Mouse (Mus musculus) urinary bladder, postnatal 4 days (tissue): Measurements from ENCODE around the gene Ldlrad3.

Experiments
- DNase-seq, 2 experiments: peaks; one replicate each; pipeline ENCODE4 v3.0.0; 2021 to 2022; ENCODE audit warnings: low spot score in 2 of 2

Gene Ldlrad3

DNA sequence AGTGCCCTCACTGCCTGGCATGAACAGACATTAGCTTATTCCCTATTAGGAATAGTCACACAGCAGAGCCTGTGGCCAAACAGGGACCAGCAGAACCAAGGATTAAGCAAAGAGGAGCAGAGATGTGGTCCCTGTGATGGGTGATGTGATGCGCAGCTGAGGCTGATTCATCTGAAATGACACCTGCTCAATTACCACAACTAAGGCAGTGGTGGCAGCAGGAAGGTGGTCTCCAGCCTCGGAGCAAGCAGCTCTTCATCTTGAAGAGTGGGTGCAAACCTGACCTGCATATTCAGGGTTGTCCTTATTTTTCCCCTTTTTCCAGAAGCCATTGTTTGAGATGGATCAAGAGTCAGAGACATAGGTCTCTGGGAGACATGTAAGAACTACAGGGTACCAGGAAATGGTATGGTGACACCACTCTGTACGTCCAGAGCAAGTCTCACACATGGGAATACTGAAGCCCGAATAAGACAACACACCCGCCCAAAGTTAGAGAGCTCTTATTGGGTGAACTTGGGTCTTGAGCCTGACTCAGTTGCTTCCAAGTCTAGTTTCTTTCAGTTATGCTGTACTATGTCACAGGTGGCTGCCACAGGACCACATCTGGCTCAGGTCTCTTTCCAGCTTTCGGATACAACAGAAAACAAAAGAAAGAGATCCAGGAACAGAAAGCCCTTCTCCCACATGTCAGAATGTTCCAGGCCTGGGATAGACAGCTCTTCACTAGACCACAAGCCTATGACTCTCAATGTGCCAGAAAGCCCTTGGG, 112.7 kb downstream of the Ldlrad3 start:
- no peak for DNase-seq

DNA sequence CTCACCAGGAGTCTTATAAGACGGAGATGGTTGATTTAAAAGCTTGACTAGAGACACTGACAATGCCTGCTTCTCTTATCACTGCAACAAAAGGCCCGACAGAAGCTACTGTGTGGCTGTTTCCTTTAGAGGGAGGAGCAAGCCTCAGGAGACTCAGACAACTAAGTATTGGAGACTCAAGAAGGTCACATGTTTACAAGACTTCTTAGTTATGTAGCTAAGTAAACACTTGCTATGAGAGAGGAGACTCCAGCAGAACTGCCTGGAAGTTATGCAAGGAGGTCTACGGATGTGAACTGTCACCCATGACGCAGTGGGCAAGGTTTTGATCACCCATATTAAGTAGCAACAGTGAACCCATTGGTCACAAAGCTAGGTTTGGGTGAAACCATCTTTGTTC, 113.3 kb downstream of the Ldlrad3 start:
- no peak for DNase-seq

DNA sequence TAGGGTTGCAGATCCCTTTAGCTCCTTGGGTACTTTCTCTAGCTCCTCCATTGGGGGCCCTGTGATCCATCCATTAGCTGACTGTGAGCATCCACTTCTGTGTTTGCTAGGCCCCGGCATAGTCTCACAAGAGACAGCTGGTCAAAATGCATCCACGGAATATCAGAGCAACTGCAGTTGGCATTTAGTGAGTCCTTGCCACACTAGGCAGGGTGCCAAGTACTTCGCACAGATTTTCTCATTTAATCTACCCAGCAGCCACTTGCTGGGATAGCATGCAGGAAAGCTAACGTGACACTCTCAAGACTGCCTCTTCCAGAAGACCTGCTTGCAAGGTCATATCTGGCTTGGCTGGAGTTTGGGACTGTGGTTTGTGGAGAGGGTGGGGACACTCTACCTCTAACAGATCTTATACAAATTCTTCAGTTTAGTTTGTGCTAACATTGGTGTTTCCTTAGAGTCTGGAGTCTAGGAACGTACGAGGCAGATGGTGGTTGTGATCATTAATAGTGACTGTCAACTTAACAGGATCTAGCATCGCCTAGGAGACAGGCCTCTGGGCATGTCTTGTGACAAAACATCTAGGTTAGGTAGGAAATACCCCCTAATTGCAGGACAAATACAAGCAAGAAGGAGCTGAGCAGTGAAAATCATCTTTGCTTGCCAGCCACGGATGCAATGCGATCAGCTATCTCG, 115.0 kb downstream of the Ldlrad3 start:
- DNase-seq = no peak

DNA sequence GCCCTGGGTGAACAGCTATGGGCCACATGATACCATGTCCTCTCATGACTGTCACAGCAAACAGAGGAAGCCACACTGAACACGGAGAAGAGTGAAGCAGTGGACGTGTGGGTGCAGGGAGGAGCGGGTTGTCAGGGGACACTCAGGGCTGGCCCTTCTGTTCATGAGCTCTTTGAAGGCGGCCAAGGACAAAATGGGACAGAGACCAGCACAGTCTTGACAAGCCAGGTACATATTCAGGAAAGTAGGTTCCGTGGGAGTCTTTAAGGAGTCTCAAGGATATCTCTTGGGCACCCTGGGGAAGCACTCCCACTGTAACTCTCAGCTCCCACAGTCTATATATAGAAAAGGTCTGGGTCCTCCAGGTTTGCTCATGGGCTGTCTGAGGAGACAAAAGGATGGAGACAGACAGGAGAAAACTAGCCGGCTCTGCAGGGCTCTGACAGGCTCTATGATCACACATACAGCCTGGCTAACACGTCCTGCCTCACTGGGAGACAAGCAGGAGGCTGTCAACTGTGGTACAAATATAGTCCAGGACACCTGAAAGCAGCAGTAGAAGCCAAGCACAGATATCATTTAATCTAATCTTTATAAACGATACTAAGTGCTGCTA, 121.3 kb downstream of the Ldlrad3 start:
- DNase-seq = no peak

DNA sequence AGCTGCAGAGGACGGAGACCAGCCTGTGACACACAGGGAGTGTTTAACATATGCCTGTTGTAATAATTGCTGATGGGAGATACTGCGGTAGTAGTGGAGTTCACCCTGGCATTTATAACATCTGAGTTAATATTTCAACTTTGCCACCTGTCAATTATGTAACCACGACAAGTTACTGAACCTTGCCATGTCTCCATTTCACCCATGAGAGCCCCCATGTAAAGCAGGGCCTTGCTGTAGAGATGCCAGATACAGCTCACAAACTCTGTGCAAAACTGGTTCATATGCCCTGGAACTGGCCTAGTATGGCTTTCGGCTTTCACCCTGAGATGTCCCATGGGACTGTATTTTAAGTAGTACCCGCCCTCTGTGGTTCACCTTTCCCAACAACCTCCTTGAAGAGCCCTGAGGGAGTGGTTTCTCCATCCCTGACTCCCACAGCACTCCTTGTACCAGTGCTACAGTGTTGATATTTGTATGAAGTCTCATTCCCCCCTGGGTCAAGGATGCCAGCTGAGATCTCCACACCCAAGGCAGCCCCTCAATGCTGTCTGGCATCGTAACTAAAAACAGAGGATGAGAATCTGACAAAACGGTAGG, 122.2 kb downstream of the Ldlrad3 start:
- DNase-seq = no peak

DNA sequence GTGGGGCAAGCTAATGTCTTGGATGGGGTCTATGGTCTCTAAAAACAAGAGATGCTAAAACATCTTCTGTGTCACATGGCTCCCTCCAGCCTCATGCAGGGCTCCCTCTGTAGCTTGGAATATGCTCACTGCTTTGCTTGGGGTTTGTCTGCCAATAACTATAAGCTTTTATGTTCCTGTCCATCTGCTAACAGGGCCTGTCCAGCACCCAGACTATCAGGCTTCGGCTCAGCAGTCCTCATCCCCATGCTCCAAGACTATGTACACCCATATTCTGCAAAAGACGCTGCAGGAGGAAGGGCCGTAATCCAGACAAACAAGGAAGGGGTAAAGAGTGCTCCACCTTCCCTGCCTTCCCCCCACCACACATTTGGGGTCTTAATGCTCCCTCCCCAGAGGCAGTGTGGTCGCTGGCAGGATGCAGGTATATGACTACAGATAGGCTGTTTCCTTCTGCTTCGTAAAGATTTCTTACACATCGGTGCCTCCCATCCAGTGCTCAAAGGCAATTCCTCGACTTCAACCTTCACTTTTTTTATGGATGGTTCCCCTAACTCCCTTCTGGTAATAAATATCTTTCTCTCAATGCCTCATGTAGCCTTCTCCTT, 123.2 kb downstream of the Ldlrad3 start:
- no peak for DNase-seq

DNA sequence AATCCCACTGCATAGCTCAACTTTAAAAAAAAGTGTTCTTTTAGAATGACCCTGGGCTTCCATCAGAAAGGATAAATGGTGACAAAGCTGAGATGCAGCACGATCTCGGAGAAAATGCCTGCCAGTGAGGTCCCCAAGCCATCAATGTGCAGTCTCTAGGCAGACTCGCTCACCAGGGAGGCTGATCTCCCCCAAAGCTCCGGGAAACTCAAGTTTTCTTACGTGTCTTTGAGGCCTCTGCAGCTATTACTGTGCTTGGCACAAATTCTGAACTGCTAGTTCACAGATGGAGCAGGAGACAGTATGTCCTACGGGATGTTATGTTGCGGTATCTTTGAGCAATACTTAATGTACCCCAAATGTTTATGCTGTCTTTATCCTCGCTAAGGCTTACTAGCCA, 124.3 kb downstream of the Ldlrad3 start:
- DNase-seq = no peak

DNA sequence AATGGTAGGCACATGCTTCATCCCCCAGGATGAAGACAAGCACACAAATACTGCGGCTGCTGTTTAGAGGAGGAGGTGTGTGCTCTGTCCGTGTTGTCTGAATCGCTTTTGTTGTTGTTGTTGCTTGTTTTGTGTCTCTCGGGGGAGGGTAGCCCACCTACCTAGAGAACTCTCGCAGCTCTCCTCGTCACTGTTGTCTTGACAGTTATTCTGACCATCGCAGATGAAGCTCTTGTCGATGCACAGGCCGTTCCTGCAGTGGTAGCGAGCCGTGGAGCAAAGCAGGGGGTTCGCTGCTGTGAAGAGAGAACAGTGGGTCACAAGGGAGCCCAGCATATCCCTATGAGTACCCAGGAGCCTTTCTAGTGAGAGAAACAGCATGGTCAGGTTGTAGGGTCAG, 128.4 kb downstream of the Ldlrad3 start:
- DNase-seq = no peak

DNA sequence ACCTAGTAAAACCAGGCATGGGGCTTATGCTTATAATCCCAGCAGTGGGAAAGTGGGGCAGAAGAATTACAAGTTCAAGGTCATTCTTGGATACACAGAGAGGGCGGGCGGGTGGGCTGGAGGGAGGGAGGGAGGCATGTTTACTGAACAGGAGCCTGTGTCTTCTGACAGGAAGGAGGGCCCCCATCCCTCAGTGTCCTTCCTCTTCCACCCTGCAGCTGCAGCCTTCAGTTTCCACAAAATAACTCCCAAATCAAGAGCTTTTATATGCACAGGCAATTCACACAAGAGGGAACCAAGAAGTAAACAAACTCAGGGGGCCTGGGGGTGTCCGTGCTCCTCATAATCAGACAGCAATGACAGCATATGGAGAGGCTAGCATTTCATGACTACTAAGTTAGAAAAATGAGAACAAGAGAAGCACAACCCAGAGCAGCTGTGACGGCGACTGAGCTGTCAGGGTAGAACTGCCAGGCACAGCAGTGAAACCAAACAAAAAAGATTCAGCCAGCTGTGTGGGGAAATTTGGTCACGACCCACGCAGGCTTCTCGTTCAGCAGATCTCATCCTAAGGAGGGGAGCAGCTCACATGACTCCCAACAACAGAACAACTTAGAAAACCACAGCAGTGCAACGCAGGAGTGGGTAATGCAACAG, 129.0 kb downstream of the Ldlrad3 start:
- DNase-seq = no peak

DNA sequence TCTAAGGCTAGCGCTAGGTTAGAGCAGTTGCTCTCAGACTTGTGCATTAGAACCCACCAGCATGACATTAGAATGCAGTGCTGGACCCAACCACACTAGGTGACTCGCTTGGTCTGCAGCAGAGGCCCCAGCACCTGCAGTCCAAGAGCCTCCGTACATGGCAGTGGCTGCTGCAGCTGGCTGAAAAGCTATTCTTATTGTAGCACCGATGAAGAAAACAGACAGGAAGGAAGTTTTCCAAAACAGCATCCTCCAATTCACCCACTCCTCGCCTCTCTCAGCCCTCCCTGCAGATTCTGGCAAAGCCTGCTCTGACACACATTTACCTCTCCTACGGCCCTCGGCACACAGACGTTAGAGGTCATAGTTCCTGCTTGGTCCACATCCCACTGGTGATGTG, 130.0 kb downstream of the Ldlrad3 start:
- no peak for DNase-seq

DNA sequence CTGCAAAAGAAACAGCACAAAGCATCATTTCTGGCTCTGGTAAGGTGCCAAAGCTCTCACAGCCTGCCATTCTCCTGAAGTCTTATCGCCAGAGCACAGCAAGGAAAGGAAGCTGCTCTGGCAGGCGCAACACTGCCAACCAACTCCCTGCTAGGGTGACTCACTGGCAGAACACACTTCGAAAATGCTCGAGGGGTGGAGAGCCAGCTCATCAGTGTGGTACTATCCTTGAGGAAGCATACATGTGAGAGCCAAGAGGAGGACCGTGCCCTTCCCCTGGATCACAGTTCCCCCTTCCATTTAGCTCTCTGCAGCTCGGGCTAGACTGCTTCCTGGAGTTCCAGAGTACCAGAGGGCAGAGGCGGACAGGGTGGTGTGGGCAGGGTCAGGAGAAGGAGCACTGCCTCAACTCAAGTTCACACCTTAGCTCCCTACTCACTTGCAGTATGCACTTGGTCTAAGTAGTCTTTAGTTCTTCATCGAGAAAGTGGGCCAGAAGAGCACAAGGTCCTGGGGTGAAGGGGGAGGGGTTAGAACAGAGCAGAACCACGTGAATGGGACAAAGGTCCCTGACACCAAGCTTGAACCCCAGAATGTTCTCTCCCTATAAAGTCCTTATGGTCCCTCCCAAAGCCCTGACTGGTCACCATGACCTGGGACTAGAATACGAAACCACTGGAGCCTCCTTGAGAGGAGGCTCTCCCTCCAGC, 133.1 kb downstream of the Ldlrad3 start:
- no peak for DNase-seq

DNA sequence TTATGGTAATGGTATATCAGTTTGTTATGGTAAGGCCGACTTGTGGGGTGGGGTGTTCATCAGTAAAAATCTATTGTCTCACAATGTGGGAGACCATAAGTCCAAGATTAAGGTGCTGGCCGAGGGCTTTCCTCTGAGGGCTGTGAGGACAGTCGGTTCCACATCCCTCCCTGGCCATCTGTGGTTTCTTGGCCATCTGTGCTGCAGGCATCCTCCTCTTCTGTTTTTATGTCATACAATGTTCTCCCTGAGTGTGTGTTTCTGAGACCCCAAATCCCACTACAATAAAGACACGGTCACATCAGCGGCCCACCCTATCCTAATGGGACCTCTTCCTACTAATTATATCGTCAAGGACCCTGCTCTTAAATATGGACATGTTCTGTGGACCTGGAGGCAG, 133.8 kb downstream of the Ldlrad3 start:
- DNase-seq = no peak

DNA sequence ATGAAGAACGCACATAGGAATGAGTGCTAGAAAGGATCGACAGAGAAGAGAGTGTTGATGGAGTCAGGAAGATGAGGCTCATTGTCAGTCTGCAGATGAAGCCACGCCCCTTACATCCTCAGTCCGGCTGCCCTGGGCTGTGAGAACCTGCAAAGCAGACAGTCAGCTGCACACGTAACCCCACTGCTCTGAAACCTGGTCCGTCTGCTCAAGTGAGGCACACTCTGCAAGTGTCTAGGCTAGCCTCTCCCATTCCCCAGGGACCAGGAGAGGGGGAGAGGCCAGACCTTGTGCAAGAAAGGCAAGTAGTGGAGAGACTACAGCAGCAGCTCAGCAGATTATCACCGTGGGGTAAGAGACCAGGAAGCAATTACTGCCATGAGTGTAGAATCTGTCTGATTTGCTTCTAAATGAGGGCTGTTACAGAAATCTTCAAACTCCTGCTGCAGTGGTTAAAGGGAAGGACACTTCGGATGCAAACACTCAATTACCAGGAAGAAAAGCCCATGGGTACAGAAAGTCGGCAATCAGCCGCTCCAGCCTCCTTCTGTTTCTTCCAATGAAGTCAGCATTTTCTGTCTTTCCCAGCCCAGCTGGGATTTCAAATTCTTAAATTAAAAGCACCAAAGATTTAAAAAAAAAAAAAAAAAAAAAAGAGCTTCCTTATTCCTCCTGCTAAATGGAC, 136.2 kb downstream of the Ldlrad3 start:
- no peak for DNase-seq

DNA sequence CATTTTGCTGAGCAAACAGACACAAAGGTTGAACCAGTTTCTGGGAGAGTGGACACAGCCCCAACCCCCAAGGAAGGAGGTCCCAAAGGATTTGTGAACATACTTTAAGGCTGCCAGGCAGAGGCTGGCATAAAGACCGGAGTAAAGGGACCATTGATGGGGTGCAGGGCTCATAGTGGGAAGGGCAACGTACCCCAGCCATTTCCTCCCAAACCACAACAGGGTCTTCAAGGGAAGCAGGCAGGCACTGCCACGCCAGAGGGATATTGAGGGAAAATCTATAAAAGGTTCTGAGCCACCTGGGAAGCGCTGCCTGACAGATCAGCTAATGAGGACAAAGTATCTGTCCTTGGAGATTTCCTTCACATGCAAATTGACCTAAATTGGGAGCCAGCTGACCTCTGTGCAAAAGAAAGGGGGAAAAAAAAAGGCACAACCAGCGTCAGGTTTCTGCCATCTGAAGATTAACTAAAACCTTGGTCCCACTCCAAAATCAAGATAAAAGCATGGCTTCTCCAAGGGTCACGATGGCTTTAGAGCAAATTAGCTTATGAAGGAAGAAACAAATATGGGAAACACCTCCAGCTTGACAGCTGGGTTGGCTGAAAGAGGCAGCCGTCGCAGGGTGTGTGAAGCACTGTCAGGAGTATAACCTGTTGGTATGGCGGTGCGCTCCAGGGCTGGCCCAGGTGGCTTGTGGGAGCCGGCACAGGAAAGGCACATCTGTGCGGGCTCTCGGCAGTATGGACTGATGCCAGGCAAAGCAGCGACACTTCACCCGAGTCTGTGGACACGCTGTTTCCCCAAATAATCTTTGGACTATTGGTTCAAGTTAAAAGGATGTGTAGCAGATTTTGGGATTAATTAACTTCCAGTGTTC, 137.6 kb downstream of the Ldlrad3 start:
- no peak for DNase-seq

DNA sequence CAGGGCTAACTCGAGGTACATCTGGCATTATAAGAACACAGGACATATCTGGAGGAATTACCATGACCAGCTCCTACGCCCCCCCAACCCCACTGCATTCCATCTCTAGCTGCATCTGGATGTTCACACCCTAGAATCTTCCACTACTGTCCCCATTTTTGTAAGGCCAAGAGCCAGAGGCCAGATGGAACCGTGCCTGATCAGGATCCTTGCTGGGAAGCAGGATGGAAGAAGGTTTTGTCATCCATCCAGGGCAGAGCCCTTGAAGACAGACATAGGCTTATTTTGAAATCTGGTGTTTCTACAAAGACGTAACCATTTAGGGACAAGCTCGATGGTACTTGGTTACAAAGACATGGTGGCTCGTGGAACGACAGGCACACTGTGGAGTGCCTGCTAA, 139.7 kb downstream of the Ldlrad3 start:
- DNase-seq = no peak

DNA sequence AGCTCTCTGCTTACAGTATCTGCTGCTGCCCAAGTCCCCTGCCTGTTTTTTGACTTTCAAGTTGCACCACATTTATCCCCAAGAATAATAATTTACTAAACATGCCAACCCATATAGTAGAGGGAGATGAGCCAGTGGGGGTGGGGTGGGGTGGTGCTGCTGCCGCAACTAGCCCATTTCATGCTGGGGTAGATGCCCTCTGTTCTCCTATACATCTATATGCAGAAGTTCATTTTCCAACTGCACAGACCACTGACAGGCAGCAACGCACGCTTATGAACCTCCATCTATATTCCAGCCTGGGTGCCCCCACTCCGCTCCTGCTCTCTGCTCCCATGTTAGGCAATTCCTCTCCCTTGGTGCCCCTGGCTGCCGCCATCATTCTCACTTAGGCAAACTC, 145.7 kb downstream of the Ldlrad3 start:
- DNase-seq = no peak

DNA sequence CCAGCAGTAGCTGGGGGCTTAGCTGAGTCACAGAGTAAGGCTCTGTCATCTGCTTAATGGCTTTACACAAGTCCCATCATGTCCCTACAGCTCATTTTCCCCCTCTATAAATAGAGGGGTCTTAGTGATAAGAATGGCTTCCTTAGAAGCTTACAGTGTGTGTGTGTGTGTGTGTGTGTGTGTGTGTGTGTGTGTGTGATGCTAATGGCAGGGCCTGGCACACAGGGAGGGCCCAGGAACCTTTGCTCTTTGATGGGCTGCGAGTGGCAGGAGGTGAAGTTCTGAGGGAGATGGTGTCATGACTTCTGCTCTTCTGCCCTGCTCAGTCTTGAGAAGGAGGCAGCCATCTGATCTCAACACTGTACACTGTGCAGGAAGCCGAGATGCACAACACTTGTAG, 146.2 kb downstream of the Ldlrad3 start:
- no peak for DNase-seq

DNA sequence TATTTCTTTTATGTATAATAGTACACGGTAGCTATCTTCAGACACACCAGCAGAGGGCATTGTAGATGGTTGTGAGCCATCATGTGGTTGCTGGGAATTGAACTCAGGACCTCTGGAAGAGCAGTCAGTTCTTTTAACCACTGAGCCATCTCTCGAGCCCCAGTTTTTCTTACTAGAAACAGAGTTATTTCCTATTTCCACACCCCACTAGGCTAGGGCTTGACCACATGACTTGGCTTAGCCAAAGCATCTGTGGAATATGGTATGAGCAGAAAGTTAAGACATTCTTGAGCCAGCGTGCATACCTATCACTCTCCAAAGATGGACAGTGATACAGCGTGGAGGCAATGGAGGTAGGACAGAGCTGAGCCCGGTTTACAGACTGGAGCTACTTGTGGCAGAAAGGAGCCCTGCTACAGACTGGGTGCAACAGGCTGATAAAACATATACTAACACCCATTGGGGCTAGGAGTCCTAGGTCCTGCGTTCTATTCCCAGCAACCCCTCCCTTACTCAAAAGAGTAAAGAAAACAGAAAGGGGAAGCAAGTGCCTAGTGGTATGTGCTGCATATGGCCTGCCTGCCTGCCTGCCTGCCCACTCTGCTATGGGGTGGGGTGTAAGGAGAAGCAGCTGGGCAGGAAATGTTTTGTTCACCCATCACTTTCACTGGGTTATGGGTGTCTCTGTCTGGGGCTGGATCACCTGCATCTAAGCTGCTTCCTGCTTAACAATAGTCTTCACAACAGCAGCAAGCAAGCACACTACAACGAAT, 147.1 kb downstream of the Ldlrad3 start:
- DNase-seq = no peak
